Mouse (Mus musculus): ENCODE results near the gene Abcc4. TPM values are rescaled to one million over a fixed set of nuclear protein-coding genes. Genes with fewer than 3 reads are reported as not detected.

Gene Abcc4
- 3.5 and 3.6 TPM in 2 replicates for total RNA-seq (2014; rRNA removed)
- polyA plus RNA-seq (2015; fragmentation: Nextera tagmentation; extraction: Ambion mirVana), result 2.2 and 2.4 TPM in 2 replicates

GRCm38 (mm10) chr14:118705808-118706731, at the start of gene Abcc4:
TSS of gene Abcc4 (minus strand) at chr14:118706219.
- ATAC-seq (ENCODE audit: low FRiP score), result peak; percentile 75
- WGBS, result under 1% methylated on average over 95 of the region's 106 CpGs
- H3K4me3 ChIP-seq (ENCODE audit: low read depth, low read length), result peak within 1 kb of the TSS; percentile 68
- DNase-seq (ENCODE audit: low spot score), result peak; percentile 31
- H3K27me3 ChIP-seq (ENCODE audit: insufficient read depth, low read length), result peaks cover 8% of the 10 kb centered on the region; the same call in 1 of the 2 replicates
- H3K4me1 ChIP-seq (ENCODE audit: insufficient read depth, low read length), result peaks cover 3% of the 10 kb centered on the region; the same call in 1 of the 2 replicates
- peak within 1 kb of the TSS; percentile 98 for H3K4me2 ChIP-seq (ENCODE audit: low read depth, low read length, poor library complexity, severe bottlenecking)
- peak within 1 kb of the TSS; percentile 32 for H3K27ac ChIP-seq (ENCODE audit: low read depth, low read length)
- H3K9ac ChIP-seq (replicated peaks; ENCODE audit: low read length, poor library complexity, severe bottlenecking), result peak within 1 kb of the TSS; percentile 62
- TF ChIP-seq CTCF (IDR thresholded peaks at IDR 0.05), result peak; percentile 53
- no peaks in the 10 kb centered on the region for H3K9me3 ChIP-seq (ENCODE audit: low read length)
- H3K36me3 ChIP-seq (ENCODE audit: insufficient read depth, low read length), result no peaks in the 10 kb centered on the region

GRCm38 (mm10) chr14:118751193-118751753, 45.3 kb upstream of the Abcc4 start:
- H3K27ac ChIP-seq (ENCODE audit: low read depth, low read length), result no peak overlapping the region
- H3K4me1 ChIP-seq (ENCODE audit: insufficient read depth, low read length), result no peaks in the 10 kb centered on the region
- H3K4me3 ChIP-seq (ENCODE audit: low read depth, low read length), result no peak overlapping the region
- WGBS, result 65% methylated on average over 8 of the region's 8 CpGs
- no peak overlapping the region for H3K9ac ChIP-seq (replicated peaks; ENCODE audit: low read length, poor library complexity, severe bottlenecking)
- DNase-seq (ENCODE audit: low spot score) (no peak), ATAC-seq (ENCODE audit: low FRiP score) (no peak)
- no peaks in the 10 kb centered on the region for H3K27me3 ChIP-seq (ENCODE audit: insufficient read depth, low read length)
- no peaks in the 10 kb centered on the region for H3K36me3 ChIP-seq (ENCODE audit: insufficient read depth, low read length)
- H3K4me2 ChIP-seq (ENCODE audit: low read depth, low read length, poor library complexity, severe bottlenecking), result no peak overlapping the region
- TF ChIP-seq CTCF (IDR thresholded peaks at IDR 0.05), result no peak
- no peaks in the 10 kb centered on the region for H3K9me3 ChIP-seq (ENCODE audit: low read length)

GRCm38 (mm10) chr14:118750505-118751192, 44.6 kb upstream of the Abcc4 start:
- 87% methylated on average over 6 of the region's 6 CpGs for WGBS
- Histone ChIP-seq H3K36me3 (ENCODE audit: insufficient read depth, low read length) (no peaks in the 10 kb centered on the region), H3K9me3 (ENCODE audit: low read length) (no peaks in the 10 kb centered on the region), H3K4me2 (ENCODE audit: low read depth, low read length, poor library complexity, severe bottlenecking) (no peak overlapping the region), H3K27ac (ENCODE audit: low read depth, low read length) (no peak overlapping the region), H3K4me3 (ENCODE audit: low read depth, low read length) (no peak overlapping the region), H3K4me1 (ENCODE audit: insufficient read depth, low read length) (no peaks in the 10 kb centered on the region), H3K9ac (replicated peaks; ENCODE audit: low read length, poor library complexity, severe bottlenecking) (no peak overlapping the region), H3K27me3 (ENCODE audit: insufficient read depth, low read length) (no peaks in the 10 kb centered on the region)
- no peak for DNase-seq (ENCODE audit: low spot score)
- TF ChIP-seq CTCF (IDR thresholded peaks at IDR 0.05), result no peak
- no peak for ATAC-seq (ENCODE audit: low FRiP score)

GRCm38 (mm10) chr14:118749715-118750114, 43.7 kb upstream of the Abcc4 start:
- no peak overlapping the region for H3K4me3 ChIP-seq (ENCODE audit: low read depth, low read length)
- no peaks in the 10 kb centered on the region for H3K36me3 ChIP-seq (ENCODE audit: insufficient read depth, low read length)
- no peak for TF ChIP-seq CTCF (IDR thresholded peaks at IDR 0.05)
- no peaks in the 10 kb centered on the region for H3K4me1 ChIP-seq (ENCODE audit: insufficient read depth, low read length)
- 26% methylated on average over 4 of the region's 4 CpGs for WGBS
- DNase-seq (ENCODE audit: low spot score) (no peak), ATAC-seq (ENCODE audit: low FRiP score) (no peak)
- no peak overlapping the region for H3K4me2 ChIP-seq (ENCODE audit: low read depth, low read length, poor library complexity, severe bottlenecking)
- H3K27me3 ChIP-seq (ENCODE audit: insufficient read depth, low read length), result no peaks in the 10 kb centered on the region
- no peak overlapping the region for H3K9ac ChIP-seq (replicated peaks; ENCODE audit: low read length, poor library complexity, severe bottlenecking)
- H3K9me3 ChIP-seq (ENCODE audit: low read length), result no peaks in the 10 kb centered on the region
- H3K27ac ChIP-seq (ENCODE audit: low read depth, low read length), result no peak overlapping the region

GRCm38 (mm10) chr14:118749068-118749467, 43.0 kb upstream of the Abcc4 start:
- TF ChIP-seq CTCF (IDR thresholded peaks at IDR 0.05), result no peak
- no peaks in the 10 kb centered on the region for H3K9me3 ChIP-seq (ENCODE audit: low read length)
- H3K9ac ChIP-seq (replicated peaks; ENCODE audit: low read length, poor library complexity, severe bottlenecking), result no peak overlapping the region
- H3K27ac ChIP-seq (ENCODE audit: low read depth, low read length), result no peak overlapping the region
- H3K4me3 ChIP-seq (ENCODE audit: low read depth, low read length), result no peak overlapping the region
- H3K36me3 ChIP-seq (ENCODE audit: insufficient read depth, low read length), result no peaks in the 10 kb centered on the region
- WGBS, result 97% methylated on average over 2 of the region's 2 CpGs
- DNase-seq (ENCODE audit: low spot score), result no peak
- H3K4me2 ChIP-seq (ENCODE audit: low read depth, low read length, poor library complexity, severe bottlenecking), result no peak overlapping the region
- ATAC-seq (ENCODE audit: low FRiP score), result no peak
- no peaks in the 10 kb centered on the region for H3K27me3 ChIP-seq (ENCODE audit: insufficient read depth, low read length)
- H3K4me1 ChIP-seq (ENCODE audit: insufficient read depth, low read length), result no peaks in the 10 kb centered on the region

Data from midbrain, postnatal 0 days (tissue).